Mouse (Mus musculus) natural killer cell, adult 2 months (primary cell): ENCODE results near the gene Fzd1.

Experiments used
- DNase-seq, 2 experiments: peaks; one replicate each; pipeline ENCODE4 v3.0.0; 2022; ENCODE audit warnings: low spot score in 2 of 2

Gene Fzd1

DNA sequence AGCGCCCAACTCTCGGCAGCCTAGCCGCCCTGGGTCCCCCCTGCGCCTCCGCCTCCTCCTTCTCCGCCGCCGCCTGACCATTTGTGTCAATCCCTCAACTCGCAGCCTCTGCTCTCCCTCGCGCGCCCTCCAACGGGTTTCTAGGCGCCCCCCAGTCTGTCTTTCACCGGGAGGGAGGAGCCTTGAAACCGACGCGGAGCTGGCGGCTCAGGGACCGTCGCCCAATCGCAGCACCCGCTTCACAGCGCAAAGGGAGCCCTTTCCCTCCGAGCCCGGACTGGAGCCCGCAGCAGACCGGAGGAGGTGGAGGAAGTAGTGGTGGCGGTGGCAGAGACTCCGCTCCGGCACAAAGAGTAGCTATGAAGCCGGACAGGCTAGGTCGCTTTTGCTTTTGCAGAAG, at the start of gene Fzd1:
TSS of gene Fzd1 (minus strand) at position 134 of the 400 bp plus-strand sequence.
- DNase-seq = no peak

- no peak for DNase-seq
Observed at GRCm38 (mm10) chr5:4805228-4805627, 47.4 kb upstream of the Fzd1 start.

GRCm38 (mm10) chr5:4803708-4804107, 45.9 kb upstream of the Fzd1 start:
- no peak for DNase-seq

DNA sequence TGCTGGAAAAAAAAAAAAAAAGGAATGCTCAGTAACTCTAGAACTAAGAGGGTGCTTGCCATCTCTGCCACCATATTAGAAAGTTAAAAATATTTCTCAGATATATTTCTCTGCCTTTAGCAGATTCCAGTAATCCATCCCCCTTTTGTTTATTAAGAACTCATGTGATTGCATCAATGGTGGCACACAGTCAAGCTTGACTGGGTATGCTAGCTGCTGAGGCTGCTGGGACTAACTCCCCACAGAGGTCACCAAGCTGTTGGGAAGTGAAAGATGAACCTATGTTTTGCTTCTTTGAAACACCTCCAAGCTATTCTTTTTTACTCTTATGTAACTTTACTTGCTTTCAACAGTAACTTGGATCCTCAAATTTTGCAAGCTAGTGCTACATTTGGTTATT, 44.1 kb upstream of the Fzd1 start:
- DNase-seq = no peak

DNA sequence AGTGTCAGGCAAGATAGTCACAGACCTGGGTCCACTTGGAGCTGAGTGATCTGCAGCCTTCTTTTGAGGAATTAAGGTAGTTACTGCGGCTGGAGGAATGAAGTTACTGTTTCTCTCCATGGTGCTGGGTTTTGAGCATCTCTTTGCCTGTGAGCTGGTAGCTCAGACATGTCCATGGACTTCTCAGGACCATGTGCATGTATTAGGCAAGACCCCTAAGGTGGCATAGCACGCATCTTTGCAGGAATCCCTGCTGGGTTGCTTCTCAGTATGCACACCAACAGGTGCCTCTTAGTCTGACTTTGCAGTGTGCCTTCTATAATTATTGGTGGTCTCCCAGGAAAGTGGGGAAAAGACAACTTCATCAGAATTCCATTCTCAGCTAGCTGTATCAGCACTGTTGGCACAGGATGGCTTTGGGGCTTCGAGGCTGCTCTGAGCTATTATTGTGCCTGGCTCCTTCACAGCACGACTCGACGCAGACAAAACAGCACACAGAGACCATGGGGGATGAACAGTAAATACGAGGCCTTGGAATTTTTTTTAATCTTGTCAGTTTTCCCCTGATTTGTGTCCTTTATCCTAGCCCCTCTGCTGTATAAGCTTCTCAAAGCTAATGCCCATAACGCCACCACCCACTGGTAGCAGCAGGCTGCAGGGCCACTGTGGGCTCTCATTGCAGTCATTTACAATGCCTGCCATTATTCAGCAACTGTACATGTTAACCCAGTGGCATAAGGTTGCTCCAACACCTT, 43.4 kb upstream of the Fzd1 start:
- no peak for DNase-seq

- DNase-seq = no peak
Observed at GRCm38 (mm10) chr5:4791219-4791618, 33.4 kb upstream of the Fzd1 start.

DNA sequence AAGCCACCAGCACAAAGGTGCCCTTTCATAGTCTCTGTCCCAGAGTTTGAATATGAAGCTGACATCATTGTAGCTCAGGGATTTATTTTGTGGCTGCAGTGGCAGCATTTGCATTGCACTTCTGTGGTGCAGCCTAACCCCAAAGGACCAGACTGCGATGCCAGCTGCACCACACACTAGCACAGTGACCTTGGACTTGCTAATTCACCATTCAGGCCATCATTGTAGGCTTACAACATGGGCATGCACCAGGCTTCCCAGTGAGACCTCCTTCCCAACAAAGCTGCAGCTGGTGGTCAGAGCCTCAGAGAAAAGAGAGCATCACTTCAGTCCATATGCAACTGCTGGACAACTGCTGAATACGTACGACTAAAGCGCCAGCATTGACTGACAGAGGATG, 32.4 kb upstream of the Fzd1 start:
- DNase-seq = no peak

DNA sequence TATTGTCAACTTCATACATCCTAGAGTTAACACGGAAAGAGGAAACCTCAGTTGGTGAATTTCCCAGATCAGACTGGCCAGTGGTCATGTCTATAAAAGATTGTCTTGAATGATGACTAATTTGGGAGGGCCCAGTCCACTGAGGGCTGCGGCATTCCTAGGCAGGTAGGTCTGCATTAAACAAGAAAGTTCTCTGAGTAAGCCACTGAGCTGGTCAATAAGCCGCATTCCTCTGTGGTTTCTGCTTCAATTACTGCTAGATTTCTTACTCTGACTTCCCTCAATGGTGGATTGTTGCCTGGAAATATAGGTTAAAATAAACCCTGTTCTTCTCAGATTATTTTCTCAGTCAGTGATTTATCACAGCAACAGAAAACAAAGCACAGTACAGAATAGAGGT, 30.6 kb upstream of the Fzd1 start:
- no peak for DNase-seq

- DNase-seq = no peak
Observed at GRCm38 (mm10) chr5:4786816-4787215, 29.0 kb upstream of the Fzd1 start.

DNA sequence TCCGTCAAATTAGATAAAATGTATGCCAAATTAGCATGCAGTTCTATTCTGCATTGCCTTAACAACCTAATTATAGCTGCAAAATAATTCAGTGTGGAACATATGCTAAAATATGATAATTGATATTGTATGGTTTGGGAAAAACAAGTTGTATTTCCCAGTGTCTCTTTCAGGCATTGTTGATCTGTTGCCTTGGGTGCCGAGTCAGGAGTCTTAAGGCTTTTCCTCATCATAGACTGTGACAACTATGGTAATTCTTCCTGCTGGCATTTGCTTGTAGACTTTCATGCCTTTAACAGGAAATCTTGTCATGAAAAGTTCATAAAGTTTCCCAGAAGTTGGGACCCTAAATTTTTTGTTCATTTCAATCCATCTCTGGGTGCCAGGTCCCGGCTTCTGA, 20.4 kb upstream of the Fzd1 start:
- no peak for DNase-seq

- DNase-seq = no peak
Observed at GRCm38 (mm10) chr5:4776495-4776894, 18.7 kb upstream of the Fzd1 start.

- DNase-seq = no peak
Observed at GRCm38 (mm10) chr5:4773090-4773772, 15.4 kb upstream of the Fzd1 start.

- no peak for DNase-seq
Observed at GRCm38 (mm10) chr5:4770609-4771008, 12.8 kb upstream of the Fzd1 start.

GRCm38 (mm10) chr5:4767896-4768295, 10.1 kb upstream of the Fzd1 start:
- no peak for DNase-seq

GRCm38 (mm10) chr5:4766719-4767118, 8.9 kb upstream of the Fzd1 start:
- DNase-seq = no peak

DNA sequence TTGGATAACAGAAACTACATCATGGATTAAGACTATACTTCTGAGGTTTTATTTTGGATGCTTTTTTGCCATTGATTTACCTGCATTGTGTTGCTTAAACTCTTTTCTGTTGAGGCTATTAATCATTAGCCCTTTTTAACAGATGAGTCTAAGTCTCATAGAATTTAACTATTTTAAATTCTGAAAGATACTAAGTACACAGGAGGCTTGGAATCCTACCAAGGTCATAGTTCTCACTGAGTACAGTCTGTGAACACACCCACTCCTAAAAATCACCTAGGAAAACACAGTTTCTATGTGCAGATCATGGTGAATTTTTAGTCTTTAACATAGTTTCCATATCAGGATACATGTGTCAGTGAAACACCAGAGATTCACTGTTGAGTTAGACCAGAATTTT, 4.1 kb upstream of the Fzd1 start:
- no peak for DNase-seq

- no peak for DNase-seq
Observed at GRCm38 (mm10) chr5:4758331-4759080, 671 bp upstream of the Fzd1 start.

DNA sequence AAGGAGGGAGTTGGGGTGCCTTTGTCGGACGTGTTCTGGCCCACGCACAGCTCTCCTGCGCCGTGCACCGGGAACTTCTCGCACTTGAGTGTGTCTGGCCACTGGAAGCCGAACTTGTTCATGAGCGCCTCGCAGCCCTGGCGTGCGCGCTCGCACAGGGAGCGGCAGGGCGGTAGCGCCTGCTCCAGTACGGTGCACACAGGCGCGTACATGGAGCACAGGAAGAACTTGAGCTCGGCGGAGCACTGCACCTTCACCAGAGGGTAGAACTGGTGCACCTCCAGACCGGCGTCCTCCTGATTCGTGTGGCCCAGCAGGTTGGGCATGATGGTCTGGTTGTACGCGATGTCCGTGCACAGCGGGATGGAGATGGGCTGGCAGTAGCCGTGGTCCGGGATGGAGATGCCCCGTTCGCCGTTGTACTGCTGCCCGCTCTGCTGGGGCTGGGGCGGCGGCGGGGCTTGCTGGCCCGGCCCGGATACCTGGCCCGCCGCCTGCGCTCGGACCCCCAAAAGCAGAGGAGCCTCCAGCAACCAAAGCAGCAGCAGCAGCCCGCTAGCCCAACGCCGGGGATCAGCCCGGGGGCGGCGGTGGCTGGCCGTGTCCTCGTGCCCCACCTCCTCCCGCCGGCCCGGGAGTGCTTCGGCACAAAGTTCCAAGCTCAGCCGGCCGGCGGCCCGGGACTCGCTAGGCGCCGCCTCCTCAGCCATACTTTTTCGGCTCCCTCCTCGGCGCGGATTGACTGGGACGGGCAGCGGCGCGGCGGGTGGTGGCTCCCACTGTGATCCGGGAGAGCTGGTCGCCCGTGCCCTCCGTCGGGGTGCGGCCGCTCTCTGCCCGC, 744 bp downstream of the Fzd1 start:
- no peak for DNase-seq

GRCm38 (mm10) chr5:4756001-4756681, 1.7 kb downstream of the Fzd1 start:
- DNase-seq = no peak

GRCm38 (mm10) chr5:4755326-4755725, 2.5 kb downstream of the Fzd1 start:
- no peak for DNase-seq

DNA sequence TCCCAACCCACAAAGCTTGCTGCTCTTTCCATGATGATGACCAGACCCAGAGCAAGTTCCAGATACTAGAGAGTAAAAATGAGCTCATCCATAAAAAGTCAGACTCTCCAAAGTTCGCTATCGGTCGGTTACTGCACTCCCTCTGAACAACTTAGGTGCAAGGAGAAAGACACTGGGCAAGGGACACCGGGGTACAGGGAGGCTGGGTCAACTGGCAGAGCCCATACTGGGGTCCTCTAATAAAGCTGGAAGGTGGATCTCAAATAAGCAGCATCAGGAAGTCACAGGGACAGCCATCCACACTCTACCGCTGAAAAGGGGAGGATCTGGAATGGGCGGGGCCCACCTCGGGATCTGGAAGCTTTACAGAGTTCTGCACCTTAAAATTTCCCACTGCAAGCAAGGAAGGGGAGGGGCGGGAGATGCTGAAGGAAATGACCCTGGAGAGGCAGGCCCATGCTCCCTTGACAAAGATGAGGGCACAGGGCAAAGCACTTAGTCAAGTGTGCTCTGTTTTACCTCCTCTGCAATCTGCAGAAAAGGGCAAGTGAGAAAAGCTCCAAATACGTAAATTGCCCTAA, 3.0 kb downstream of the Fzd1 start:
- no peak for DNase-seq
